Mouse (Mus musculus): ENCODE results near the gene Wdr61. TPM values are rescaled to one million over a fixed set of nuclear protein-coding genes. Genes with fewer than 3 reads are reported as not detected.

Gene Wdr61
- polyA plus RNA-seq (2017; shearing (Covaris generic)), result 100 to 1,000 TPM in 1 of 2 experiments, 10 to 100 TPM in 1; 85.1 to 105 TPM

DNA sequence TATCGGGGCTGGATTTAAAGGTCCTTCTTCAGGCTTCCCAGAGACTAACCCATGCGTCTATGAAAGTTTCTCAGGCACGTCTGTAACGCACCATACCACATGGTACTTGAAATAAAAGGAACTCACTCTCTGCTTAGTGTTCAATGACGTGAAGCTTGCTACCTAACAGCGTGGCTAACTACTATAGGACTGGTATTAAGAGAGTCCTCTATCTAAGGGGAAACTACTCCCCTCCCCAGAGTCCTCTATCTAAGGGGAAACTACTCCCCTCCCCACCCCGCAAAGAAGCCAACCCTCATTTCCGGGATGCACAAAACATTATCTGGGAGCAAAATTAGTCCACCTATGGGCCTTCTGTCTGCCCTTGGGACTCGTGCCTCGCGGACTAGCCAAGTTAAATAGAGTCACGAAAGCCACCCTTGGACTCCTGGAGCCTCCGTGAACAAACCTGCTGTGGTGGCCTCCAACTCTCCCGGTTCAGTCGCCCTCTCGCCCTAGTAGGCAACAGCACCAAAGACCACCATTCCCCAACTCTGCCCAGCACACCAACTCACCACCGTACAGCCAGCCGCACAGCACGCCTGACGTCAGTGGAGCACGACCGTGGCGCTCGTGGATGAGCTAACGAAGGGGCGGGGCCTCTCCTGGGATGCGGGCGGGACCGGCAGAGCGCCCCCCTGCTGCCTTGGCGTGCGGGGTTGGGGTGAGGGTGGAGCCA, at the start of gene Wdr61:
Gene Wdr61 (minus strand): TSS at position 599 of the 718 bp plus-strand sequence.

GRCm38 (mm10) chr9:54764561-54765217, 30.4 kb upstream of the Wdr61 start, which contains the start of gene Crabp1:
Gene Crabp1, plus strand, starts transcription at chr9:54764748.

DNA sequence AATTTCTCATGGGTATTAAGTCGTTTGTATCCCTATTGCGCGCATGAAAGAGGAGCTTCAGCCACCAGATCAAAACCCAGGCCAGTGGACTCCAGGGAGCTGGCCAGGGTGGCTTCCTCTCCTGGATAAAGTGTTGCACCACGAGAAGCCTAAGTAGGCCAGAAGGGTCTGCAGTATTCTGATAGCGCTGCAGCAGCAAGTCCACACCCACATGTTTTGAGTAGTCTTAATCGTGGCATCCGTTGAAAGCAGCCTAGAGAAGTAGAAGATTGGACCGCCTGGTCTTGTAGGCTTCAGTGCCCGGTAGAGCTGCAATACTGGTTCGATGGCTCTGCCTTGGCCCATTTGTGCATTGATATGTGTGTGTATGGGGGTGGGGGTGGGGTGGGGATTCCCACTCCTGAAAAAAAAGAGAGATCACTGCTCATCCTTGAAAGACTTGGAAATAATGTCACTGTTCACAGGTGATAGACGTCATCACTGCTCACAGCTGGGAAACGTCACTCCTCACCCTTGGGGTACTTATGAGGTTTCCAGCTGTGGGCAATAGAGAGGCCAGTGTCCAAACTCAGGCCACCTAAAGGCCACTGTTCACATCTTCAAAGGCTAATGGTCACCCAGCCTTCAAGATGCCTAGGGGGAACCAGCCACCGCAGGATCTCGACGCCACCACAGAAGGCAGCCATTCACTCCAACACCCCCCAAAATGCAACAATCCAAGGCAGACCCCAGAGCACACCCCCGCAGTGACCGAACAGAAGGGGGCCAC, 35.8 kb downstream of the Wdr61 start, which contains the start of gene Dnaja4:
Gene Dnaja4 (plus strand): TSS at position 556 of the 769 bp plus-strand sequence.

Other genes with a start within 250 kb of the Wdr61 start
- 1 to 10 TPM in 1 of 2 experiments, under 1 TPM in 1; 0.48 to 2.9 TPM for gene Dmxl2, start 232.9 kb downstream of the Wdr61 start, polyA plus RNA-seq (2017; shearing (Covaris generic))
- gene Sh2d7, start 195.5 kb downstream of the Wdr61 start, polyA plus RNA-seq (2017; shearing (Covaris generic)), result not detected
- gene Cib2, start 174.3 kb downstream of the Wdr61 start, polyA plus RNA-seq (2017; shearing (Covaris generic)), result 1 to 10 TPM; 2.0 to 2.3 TPM
- 100 to 1,000 TPM in 1 of 2 experiments, 10 to 100 TPM in 1; 87.3 to 111 TPM for gene Idh3a, start 148.2 kb downstream of the Wdr61 start, polyA plus RNA-seq (2017; shearing (Covaris generic))
- gene Acsbg1, start 72.6 kb downstream of the Wdr61 start, polyA plus RNA-seq (2017; shearing (Covaris generic)), result 10 to 100 TPM; 57.2 to 61.6 TPM
- 10 to 100 TPM; 30.0 to 39.7 TPM for gene Dnaja4, start 35.6 kb downstream of the Wdr61 start, polyA plus RNA-seq (2017; shearing (Covaris generic))
- under 1 TPM in 1 of 2 experiments, not detected in 1; 0.60 TPM for gene Crabp1, start 30.2 kb upstream of the Wdr61 start, polyA plus RNA-seq (2017; shearing (Covaris generic))
- 10 to 100 TPM; 18.4 to 22.0 TPM for gene Ireb2, start 129.3 kb upstream of the Wdr61 start, polyA plus RNA-seq (2017; shearing (Covaris generic))
- gene Hykk, start 182.8 kb upstream of the Wdr61 start, polyA plus RNA-seq (2017; shearing (Covaris generic)), result under 1 TPM; 0.40 to 0.49 TPM
- 100 to 1,000 TPM; 192 to 247 TPM for gene Psma4, start 216.3 kb upstream of the Wdr61 start, polyA plus RNA-seq (2017; shearing (Covaris generic))
- gene AY074887, start 216.5 kb upstream of the Wdr61 start, polyA plus RNA-seq (2017; shearing (Covaris generic)), result under 1 TPM; 0.65 to 0.83 TPM
- gene Chrna5, start 246.4 kb upstream of the Wdr61 start, polyA plus RNA-seq (2017; shearing (Covaris generic)), result 1 to 10 TPM in 1 of 2 experiments, under 1 TPM in 1; 0.28 to 1.2 TPM